Mouse (Mus musculus) embryonic facial prominence, embryonic 14.5 days (tissue): ENCODE data around the gene S100a3. TPM values are rescaled to one million over a fixed set of nuclear protein-coding genes. Genes with fewer than 3 reads are reported as not detected.

ENCODE experiments used
- ATAC-seq: fragments of 200-750 bp; cut with Nextera tagmentation; 2 replicates; pipeline ENCODE4 v1.8.0; 2017; ENCODE audit warnings: low read depth, moderate number of reproducible peaks, moderate TSS enrichment
- DNase-seq: peaks from one replicate; pipeline ENCODE4 v3.0.0-alpha.2; 2015; ENCODE audit warnings: low spot score
- H3K27ac ChIP-seq: fragments of 300-500 bp; sonication (generic); replicated peaks from 2 replicates; pipeline ENCODE4 v1.5.1; 2014; ENCODE audit warnings: low read depth, mild to moderate bottlenecking, low read length, moderate library complexity
- H3K27me3 ChIP-seq: fragments of 300-500 bp; sonication (generic); replicated peaks from 2 replicates; pipeline ENCODE4 v1.6.1; 2014; ENCODE audit warnings: low read length; ENCODE audit not compliant: control insufficient read depth, insufficient read depth
- H3K36me3 ChIP-seq: fragments of 300-500 bp; sonication (generic); 2 replicates; pipeline ENCODE4 v1.6.1; 2014; ENCODE audit warnings: low read length, mixed read lengths; ENCODE audit not compliant: control insufficient read depth, insufficient read depth
- H3K4me1 ChIP-seq: fragments of 300-500 bp; sonication (generic); 2 replicates; pipeline ENCODE4 v1.6.1; 2014; ENCODE audit warnings: antibody characterized with exemption, low read length; ENCODE audit not compliant: control insufficient read depth, insufficient read depth
- H3K4me2 ChIP-seq: fragments of 300-500 bp; sonication (generic); 2 replicates; pipeline ENCODE4 v1.6.1; 2014; ENCODE audit warnings: low read depth, mild to moderate bottlenecking, low read length, moderate library complexity, mixed read lengths
- H3K4me3 ChIP-seq: fragments of 300-500 bp; sonication (generic); 2 replicates; pipeline ENCODE4 v1.5.1; 2014; ENCODE audit warnings: low read depth, mild to moderate bottlenecking, low read length
- H3K9ac ChIP-seq: fragments of 300-500 bp; sonication (generic); 2 replicates; pipeline ENCODE4 v1.6.1; 2014; ENCODE audit warnings: low read depth, mild to moderate bottlenecking, low read length, moderate library complexity, mixed read lengths
- H3K9me3 ChIP-seq: fragments of 300-500 bp; sonication (generic); 2 replicates; pipeline ENCODE4 v1.6.1; 2016; ENCODE audit warnings: low read length; ENCODE audit not compliant: control insufficient read depth
- WGBS: fragments of 180-500 bp; shearing (Covaris S2); extraction: QIAGEN DNeasy Blood & Tissue Kit; methylation state at CpG from one replicate; pipeline ENCODE4 v1.1.7; 2014; 5-methylcytosine and 5-hydroxymethylcytosine counted together
- polyA plus RNA-seq: library from polyadenylated mRNA; unstranded; fragments of >200 nt; fragmentation: Nextera tagmentation; extraction: Ambion mirVana; gene quantifications from 2 replicates; pipeline ENCODE4 v1.2.1, GENCODE M21; 2014

S100a3 gene
- polyA plus RNA-seq, 1 experiment from 2014 or later: 7.9 TPM

DNA sequence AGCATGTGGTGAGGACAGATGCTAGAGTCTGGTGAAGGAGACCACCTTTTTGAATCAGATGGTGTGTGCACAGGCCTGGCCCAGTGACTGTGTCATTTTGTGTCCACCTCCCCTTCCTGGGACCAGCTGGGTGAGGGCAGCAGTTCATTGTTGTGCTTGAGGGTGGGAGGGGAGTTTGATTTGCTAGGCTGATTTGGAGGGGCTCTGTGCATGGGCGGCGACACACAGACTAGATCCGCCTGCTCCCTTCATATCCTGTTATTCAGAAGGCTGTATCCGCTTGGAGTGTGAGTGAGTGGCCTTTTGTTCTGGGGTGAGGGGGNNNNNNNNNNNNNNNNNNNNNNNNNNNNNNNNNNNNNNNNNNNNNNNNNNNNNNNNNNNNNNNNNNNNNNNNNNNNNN is 19.5 kb upstream of the S100a3 start:
- H3K4me3 ChIP-seq: no peak overlapping the region
- H3K27me3 ChIP-seq: no peaks in the 10 kb centered on the region
- no peak overlapping the region for H3K4me2 ChIP-seq
- no peaks in the 10 kb centered on the region for H3K36me3 ChIP-seq
- H3K4me1 ChIP-seq: peaks cover 3% of the 10 kb centered on the region; the same call in 1 of the 2 replicates
- no peaks in the 10 kb centered on the region for H3K9me3 ChIP-seq
- H3K9ac ChIP-seq: peak overlapping the region; percentile 50; the same call in 1 of the 2 replicates
- peak; percentile 11; the same call in 1 of the 2 replicates for ATAC-seq
- DNase-seq: peak; percentile 41
- 47% methylated on average over 4 of the region's 4 CpGs for WGBS
- H3K27ac ChIP-seq: peak overlapping the region; percentile 16

DNA sequence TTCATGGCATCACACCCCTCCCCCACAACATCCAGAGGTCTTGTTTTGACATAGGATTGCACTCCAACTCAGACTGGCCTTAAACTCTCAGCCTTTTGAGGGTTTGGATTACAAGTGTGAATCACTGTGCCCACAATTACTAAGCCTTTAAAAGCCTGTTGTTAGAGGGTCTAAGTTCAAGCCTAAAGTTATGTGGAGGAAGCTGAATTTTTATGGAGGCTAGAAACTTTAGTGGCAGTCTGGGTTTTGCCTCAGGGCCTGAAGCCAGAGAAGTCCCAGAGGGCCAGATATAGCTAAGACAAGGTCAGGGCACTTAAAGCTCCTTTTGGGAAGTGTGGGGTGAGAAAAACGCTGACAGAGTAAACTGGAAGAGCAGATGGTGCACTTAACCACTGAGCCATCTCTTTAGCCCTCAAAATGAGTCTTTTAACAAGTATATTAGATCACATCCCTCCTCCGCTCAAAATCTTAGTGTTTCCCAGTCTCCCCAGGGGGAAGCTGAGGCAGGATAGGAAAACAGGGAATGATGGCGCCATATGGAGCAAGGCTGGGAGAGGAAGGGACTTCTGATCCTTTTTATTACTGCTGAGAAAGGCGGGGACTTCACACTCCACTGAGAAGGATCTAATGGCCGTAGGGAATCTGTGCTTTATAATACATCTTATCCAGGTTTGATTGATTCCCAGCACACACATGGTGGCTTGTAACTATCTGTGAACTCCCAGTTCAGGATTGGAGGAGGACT is 10.5 kb upstream of the S100a3 start:
- DNase-seq (peak; percentile 53), ATAC-seq (no peak)
- no peaks in the 10 kb centered on the region for H3K9me3 ChIP-seq
- H3K4me2 ChIP-seq: no peak overlapping the region
- H3K27me3 ChIP-seq: no peaks in the 10 kb centered on the region
- H3K4me1 ChIP-seq: no peaks in the 10 kb centered on the region
- H3K9ac ChIP-seq: no peak overlapping the region
- no peak overlapping the region for H3K27ac ChIP-seq
- no peak overlapping the region for H3K4me3 ChIP-seq
- WGBS: 55% methylated on average over 5 of the region's 5 CpGs
- H3K36me3 ChIP-seq: no peaks in the 10 kb centered on the region

DNA sequence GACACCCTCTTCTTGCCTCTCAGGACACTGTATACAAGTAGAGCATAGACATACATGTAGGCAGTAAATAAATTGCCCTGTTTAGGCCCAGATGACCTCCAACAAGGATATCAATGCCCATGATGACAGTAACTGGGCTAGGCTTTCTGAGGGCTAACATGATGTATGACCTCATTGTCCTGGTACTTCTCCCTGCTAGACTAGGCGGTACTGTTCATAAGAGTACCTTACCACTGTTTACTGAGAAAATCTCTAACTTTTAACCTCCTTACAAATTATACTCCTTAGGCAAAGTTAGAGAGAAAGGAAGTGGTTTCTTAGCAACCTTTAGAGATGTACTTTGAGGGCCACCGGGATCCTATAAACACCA is 10.0 kb upstream of the S100a3 start:
- Histone ChIP-seq H3K36me3 (no peaks in the 10 kb centered on the region), H3K27ac (no peak overlapping the region), H3K9ac (no peak overlapping the region), H3K4me1 (no peaks in the 10 kb centered on the region), H3K27me3 (no peaks in the 10 kb centered on the region), H3K4me3 (no peak overlapping the region), H3K9me3 (no peaks in the 10 kb centered on the region), H3K4me2 (no peak overlapping the region)
- ATAC-seq: no peak
- 84% methylated on average over 2 of the region's 2 CpGs for WGBS
- DNase-seq: no peak

DNA sequence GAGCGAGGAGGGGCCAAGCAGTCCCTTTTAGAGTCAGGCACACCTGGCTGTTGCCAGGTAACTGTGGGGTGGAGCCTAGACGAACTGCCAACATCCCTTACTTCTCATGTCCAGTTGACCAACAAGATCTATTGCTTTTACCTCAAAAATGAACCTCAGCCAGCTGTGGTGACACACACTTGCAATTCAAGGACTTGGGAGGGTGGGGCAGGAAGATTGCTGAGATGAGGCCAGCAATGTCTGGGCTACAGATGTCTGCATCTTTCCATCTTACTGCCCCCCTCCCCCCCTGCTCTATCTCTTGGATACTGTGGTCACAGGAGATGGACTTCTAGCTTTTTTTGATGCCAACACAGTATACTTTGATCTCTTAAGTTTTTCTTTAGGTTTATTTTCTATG is 8.1 kb upstream of the S100a3 start:
- no peak for DNase-seq
- WGBS: 81% methylated on average over 2 of the region's 2 CpGs
- no peaks in the 10 kb centered on the region for H3K27me3 ChIP-seq

DNA sequence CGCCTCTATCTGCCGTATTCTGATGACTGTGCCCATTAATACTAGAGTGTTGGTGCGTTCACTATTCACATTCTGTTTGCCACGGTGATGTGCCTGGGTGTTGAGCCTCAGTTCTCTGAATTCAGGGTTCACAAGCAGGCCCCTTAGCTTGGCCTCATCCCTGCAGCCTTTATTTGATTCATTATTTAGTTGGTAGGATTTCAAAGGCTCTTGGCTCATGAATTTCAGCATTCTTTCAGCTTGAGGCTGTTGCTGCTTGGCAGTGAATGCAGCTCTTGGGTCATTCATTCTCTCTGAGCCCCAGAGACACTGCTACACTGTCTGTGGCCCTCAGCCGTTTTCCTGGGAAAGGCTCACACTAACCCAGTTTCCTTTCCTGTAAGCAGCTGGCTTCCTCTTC is 4.4 kb upstream of the S100a3 start:
- Histone ChIP-seq H3K4me2 (no peak overlapping the region), H3K27ac (no peak overlapping the region), H3K4me1 (no peaks in the 10 kb centered on the region), H3K9ac (no peak overlapping the region), H3K4me3 (no peak overlapping the region), H3K27me3 (no peaks in the 10 kb centered on the region), H3K36me3 (no peaks in the 10 kb centered on the region), H3K9me3 (no peaks in the 10 kb centered on the region)
- peak; percentile 30; the same call in 1 of the 2 replicates for ATAC-seq
- WGBS: 56% methylated on average over 5 of the region's 5 CpGs
- DNase-seq: peak; percentile 65

More for the DNA sequence above, 8.1 kb upstream of the S100a3 start:
- H3K4me3 ChIP-seq: no peak overlapping the region
- no peaks in the 10 kb centered on the region for H3K36me3 ChIP-seq
- H3K4me2 ChIP-seq: no peak overlapping the region
- H3K9me3 ChIP-seq: no peaks in the 10 kb centered on the region
- H3K4me1 ChIP-seq: no peaks in the 10 kb centered on the region
- no peak for ATAC-seq
- no peak overlapping the region for H3K27ac ChIP-seq
- H3K9ac ChIP-seq: no peak overlapping the region

DNA sequence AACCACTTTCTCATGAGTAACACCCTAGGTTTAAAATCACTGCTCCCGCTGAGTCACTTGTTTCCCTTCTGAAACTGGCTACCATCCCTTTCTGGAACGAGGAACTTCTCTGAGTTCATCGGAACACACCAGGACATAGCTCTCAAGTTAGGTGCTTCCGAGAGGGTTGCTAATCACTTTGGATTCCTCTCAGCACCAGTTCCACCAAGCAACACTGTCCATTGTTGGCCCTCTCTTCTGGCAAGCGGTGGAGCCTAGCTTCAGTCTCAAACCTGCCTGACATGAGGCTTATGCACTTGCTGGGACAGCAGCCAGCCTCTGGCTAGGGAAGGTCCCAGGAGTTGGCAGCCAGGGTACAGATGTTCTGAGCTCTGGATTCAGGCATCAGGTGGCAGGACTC is 14.3 kb downstream of the S100a3 start:
- ATAC-seq: no peak
- no peak overlapping the region for H3K9ac ChIP-seq
- 87% methylated on average over 5 of the region's 5 CpGs for WGBS

DNA sequence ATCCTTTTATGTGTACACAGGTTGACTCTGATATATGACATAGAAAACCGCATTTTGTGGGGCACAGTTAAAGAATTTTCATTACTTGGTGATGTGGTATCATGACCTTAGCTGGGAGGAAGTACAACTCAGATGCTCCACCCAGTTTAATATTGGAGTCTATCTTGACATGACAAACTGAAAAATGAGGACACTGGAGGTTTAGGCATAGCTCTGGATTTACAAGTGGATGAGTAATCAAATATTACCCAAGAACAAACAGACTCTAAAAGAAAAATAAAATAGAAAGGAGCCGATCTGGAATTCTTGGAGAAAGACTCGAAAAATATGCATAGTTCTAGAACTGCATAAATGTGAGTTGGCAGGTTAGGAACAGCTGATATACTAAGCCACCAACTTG is 14.9 kb downstream of the S100a3 start:
- no peak overlapping the region for H3K27ac ChIP-seq
- 76% methylated on average over 3 of the region's 3 CpGs for WGBS
- ATAC-seq: no peak
- H3K9me3 ChIP-seq: no peaks in the 10 kb centered on the region
- no peak for DNase-seq
- peaks cover 5% of the 10 kb centered on the region for H3K4me1 ChIP-seq
- H3K27me3 ChIP-seq: no peaks in the 10 kb centered on the region
- no peak overlapping the region for H3K9ac ChIP-seq
- H3K4me3 ChIP-seq: no peak overlapping the region
- no peak overlapping the region for H3K4me2 ChIP-seq
- no peaks in the 10 kb centered on the region for H3K36me3 ChIP-seq

More for the DNA sequence above, 14.3 kb downstream of the S100a3 start:
- no peaks in the 10 kb centered on the region for H3K36me3 ChIP-seq
- no peak overlapping the region for H3K27ac ChIP-seq
- no peaks in the 10 kb centered on the region for H3K27me3 ChIP-seq
- H3K9me3 ChIP-seq: no peaks in the 10 kb centered on the region
- H3K4me1 ChIP-seq: peaks cover 5% of the 10 kb centered on the region
- H3K4me2 ChIP-seq: no peak overlapping the region
- no peak for DNase-seq
- no peak overlapping the region for H3K4me3 ChIP-seq

DNA sequence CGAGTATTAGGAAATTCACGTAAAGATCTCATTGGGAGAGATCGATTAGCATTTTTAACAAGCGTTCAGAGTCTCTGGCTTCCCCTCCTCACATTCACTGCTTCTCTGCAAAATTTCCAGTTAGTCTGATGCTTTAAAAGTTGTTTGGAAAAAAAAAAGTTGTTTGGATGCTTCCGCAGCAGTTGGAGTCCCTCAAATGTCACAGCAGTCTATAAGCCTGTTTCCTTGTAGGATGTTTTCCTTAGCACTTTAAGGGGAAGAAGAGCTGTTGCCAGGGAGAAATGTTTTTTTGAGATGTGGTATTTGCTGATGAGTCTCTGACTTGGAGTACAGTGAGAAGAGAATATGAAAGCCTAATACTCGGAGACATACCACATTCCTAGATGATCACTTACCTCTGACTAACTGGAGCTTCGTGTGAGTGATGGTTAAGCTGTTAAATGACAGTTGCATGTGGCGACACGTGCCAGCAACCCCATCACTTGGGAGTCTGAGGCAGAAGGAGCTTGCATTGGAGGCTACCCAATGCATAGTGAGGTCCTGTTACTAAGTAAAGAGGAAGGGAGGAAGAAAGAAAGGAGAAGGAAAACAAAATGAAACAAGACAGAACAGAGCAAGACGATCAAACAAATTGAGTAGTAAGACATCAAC is 16.1 kb downstream of the S100a3 start:
- DNase-seq: no peak

More for the DNA sequence above, 16.1 kb downstream of the S100a3 start:
- no peaks in the 10 kb centered on the region for H3K9me3 ChIP-seq
- H3K27me3 ChIP-seq: no peaks in the 10 kb centered on the region
- peaks cover 5% of the 10 kb centered on the region for H3K4me1 ChIP-seq
- H3K4me2 ChIP-seq: no peak overlapping the region
- no peak overlapping the region for H3K9ac ChIP-seq
- H3K36me3 ChIP-seq: no peaks in the 10 kb centered on the region
- ATAC-seq: no peak
- WGBS: 63% methylated on average over 10 of the region's 10 CpGs
- no peak overlapping the region for H3K27ac ChIP-seq
- H3K4me3 ChIP-seq: no peak overlapping the region
